Mouse (Mus musculus) ES-E14 (cell line): Measurements from ENCODE around the gene Nim1k. TPM values are rescaled to one million over a fixed set of nuclear protein-coding genes. Genes with fewer than 3 reads are reported as not detected.
A peak's percentile ranks its signal among the peaks of the same experiment; 100 is the strongest.

Source experiments
- DNase-seq: peaks from one replicate; pipeline ENCODE4 v3.0.0-alpha.2; 2013; ENCODE audit warnings: low read depth, low spot score
- H3K27ac ChIP-seq: 2 replicates; pipeline ENCODE4 v1.5.1; 2012; ENCODE audit warnings: low read depth, mild to moderate bottlenecking, low read length, moderate library complexity, mixed read lengths; ENCODE audit not compliant: poor library complexity, insufficient read depth, severe bottlenecking
- H3K36me3 ChIP-seq: 2 replicates; pipeline ENCODE4 v1.6.1; 2012; ENCODE audit warnings: mild to moderate bottlenecking, low read length, moderate library complexity, mixed read lengths; ENCODE audit not compliant: control insufficient read depth, poor library complexity, insufficient read depth, severe bottlenecking
- H3K4me1 ChIP-seq, 2 experiments: fragments of 150-350 bp in 1 of 2; sonication (generic) in 1 of 2; 2 replicates each; pipeline ENCODE4 v1.6.1; 2012; ENCODE audit warnings: low read length in 2 of 2, mild to moderate bottlenecking in 1 of 2, mixed read lengths in 1 of 2; ENCODE audit not compliant: control insufficient read depth in 2 of 2, insufficient read depth in 2 of 2, poor library complexity in 1 of 2
- H3K4me3 ChIP-seq, 2 experiments: fragments of 150-350 bp in 1 of 2; sonication (generic) in 1 of 2; 2 replicates each; pipeline ENCODE4 v1.5.1; 2012; ENCODE audit warnings: low read length in 2 of 2, low read depth in 1 of 2, mild to moderate bottlenecking in 1 of 2, mixed read lengths in 1 of 2; ENCODE audit not compliant: insufficient read depth in 1 of 2, poor library complexity in 1 of 2, severe bottlenecking in 1 of 2
- H3K9ac ChIP-seq: 2 replicates; pipeline ENCODE4 v1.6.1; 2012; ENCODE audit warnings: low read depth, mild to moderate bottlenecking, low read length, mixed read lengths; ENCODE audit not compliant: poor library complexity, insufficient read depth, severe bottlenecking
- H3K9me3 ChIP-seq: fragments of 150-350 bp; sonication (generic); 2 replicates; pipeline ENCODE4 v1.6.1; 2012; ENCODE audit warnings: low read depth, mild to moderate bottlenecking, low read length; ENCODE audit not compliant: control insufficient read depth, insufficient read depth
- CHD2 ChIP-seq: IDR thresholded peaks from 2 replicates; pipeline ENCODE4 v1.6.1; 2014; ENCODE audit warnings: mild to moderate bottlenecking, low read depth, low read length, inconsistent platforms
- HCFC1 ChIP-seq: IDR thresholded peaks from 2 replicates; pipeline ENCODE4 v1.6.1; 2012; ENCODE audit warnings: low read length, inconsistent platforms, borderline replicate concordance; ENCODE audit not compliant: insufficient read depth
- MAFK ChIP-seq: IDR thresholded peaks from 2 replicates; pipeline ENCODE4 v1.6.1; 2014; ENCODE audit warnings: mild to moderate bottlenecking, low read depth, low read length, inconsistent platforms; ENCODE audit not compliant: insufficient read depth
- ZC3H11A ChIP-seq: IDR thresholded peaks from 2 replicates; pipeline ENCODE4 v1.6.1; 2012; ENCODE audit warnings: low read depth, mild to moderate bottlenecking, inconsistent platforms, low read length, borderline replicate concordance
- ZNF384 ChIP-seq: IDR thresholded peaks from 2 replicates; pipeline ENCODE4 v1.6.1; 2012; ENCODE audit warnings: low read depth, low read length, inconsistent platforms
- in situ Hi-C, 2 experiments: fragments of 600-800 bp; cut with MboI; formaldehyde crosslinking; loops; one replicate each; pipeline ENCODE4 v1.15.1; 2025; ENCODE audit warnings: low sequenced_read_pairs in 2 of 2, inconsistent platforms in 1 of 2; ENCODE audit not compliant: unreplicated experiment in 2 of 2
- total RNA-seq: library from RNA; depleted of rRNA; stranded (reverse); fragments of 300-350 nt; gene quantifications from 2 replicates; pipeline ENCODE4 v1.2.3, GENCODE M21; 2012

Gene Nim1k
- total RNA-seq, 1 experiment: 0.22 TPM

- no peak overlapping the region for H3K9ac ChIP-seq
- H3K4me1 ChIP-seq: no peaks in the 10 kb centered on the region; a peak in 1 of 4 replicates
- TF ChIP-seq ZNF384 (no peak), MAFK (no peak), ZC3H11A (no peak), HCFC1 (no peak), CHD2 (no peak)
- no peak overlapping the region for H3K27ac ChIP-seq
- in situ Hi-C loops: no loop called here
- H3K36me3 ChIP-seq: no peaks in the 10 kb centered on the region
- H3K4me3 ChIP-seq: no peak overlapping the region
- DNase-seq: no peak
- H3K9me3 ChIP-seq: no peaks in the 10 kb centered on the region
Measured at GRCm38 (mm10) chr13:119731448-119731847, 24.2 kb downstream of the Nim1k start.

GRCm38 (mm10) chr13:119729406-119729805 is 26.3 kb downstream of the Nim1k start:
- Histone ChIP-seq H3K4me1 (no peaks in the 10 kb centered on the region; a peak in 1 of 4 replicates), H3K9ac (no peak overlapping the region), H3K27ac (no peak overlapping the region), H3K36me3 (no peaks in the 10 kb centered on the region), H3K4me3 (no peak overlapping the region), H3K9me3 (no peaks in the 10 kb centered on the region)
- no peak for DNase-seq
- TF ChIP-seq HCFC1 (no peak), CHD2 (no peak), MAFK (no peak), ZNF384 (no peak), ZC3H11A (no peak)
- in situ Hi-C loops: no loop called here

GRCm38 (mm10) chr13:119727608-119728387 is 27.9 kb downstream of the Nim1k start:
- in situ Hi-C loops: no loop called here
- Histone ChIP-seq H3K9ac (no peak overlapping the region), H3K4me1 (no peaks in the 10 kb centered on the region; a peak in 1 of 4 replicates), H3K27ac (no peak overlapping the region), H3K36me3 (no peaks in the 10 kb centered on the region), H3K9me3 (no peaks in the 10 kb centered on the region), H3K4me3 (peak overlapping the region in 1 of 2 experiments; percentile 32; a peak in 1 of 4 replicates)
- DNase-seq: no peak
- TF ChIP-seq HCFC1 (no peak), ZNF384 (no peak), CHD2 (no peak), MAFK (no peak), ZC3H11A (no peak)

GRCm38 (mm10) chr13:119724541-119724940 is 31.1 kb downstream of the Nim1k start:
- in situ Hi-C loops: no loop called here

More at GRCm38 (mm10) chr13:119724541-119724940, 31.1 kb downstream of the Nim1k start:
- Histone ChIP-seq H3K27ac (no peak overlapping the region), H3K9ac (no peak overlapping the region), H3K4me3 (no peak overlapping the region), H3K9me3 (no peaks in the 10 kb centered on the region), H3K36me3 (no peaks in the 10 kb centered on the region), H3K4me1 (no peaks in the 10 kb centered on the region; a peak in 1 of 4 replicates)
- TF ChIP-seq CHD2 (no peak), MAFK (no peak), ZC3H11A (no peak), ZNF384 (no peak), HCFC1 (no peak)
- no peak for DNase-seq
